Mouse (Mus musculus) activated CD4-positive, CD25-positive, alpha-beta regulatory T cell, adult 9 weeks (primary cell): ENCODE data around the gene Erbb2. TPM values are rescaled to one million over a fixed set of nuclear protein-coding genes. Genes with fewer than 3 reads are reported as not detected.

Experiments used
- polyA plus RNA-seq: library from polyadenylated mRNA; unstranded; fragments of 100-300 nt; shearing (Covaris generic); gene quantifications from one replicate; pipeline ENCODE4 v1.2.1, GENCODE M21; 2017

Erbb2 gene
- polyA plus RNA-seq = 0.26 TPM

DNA sequence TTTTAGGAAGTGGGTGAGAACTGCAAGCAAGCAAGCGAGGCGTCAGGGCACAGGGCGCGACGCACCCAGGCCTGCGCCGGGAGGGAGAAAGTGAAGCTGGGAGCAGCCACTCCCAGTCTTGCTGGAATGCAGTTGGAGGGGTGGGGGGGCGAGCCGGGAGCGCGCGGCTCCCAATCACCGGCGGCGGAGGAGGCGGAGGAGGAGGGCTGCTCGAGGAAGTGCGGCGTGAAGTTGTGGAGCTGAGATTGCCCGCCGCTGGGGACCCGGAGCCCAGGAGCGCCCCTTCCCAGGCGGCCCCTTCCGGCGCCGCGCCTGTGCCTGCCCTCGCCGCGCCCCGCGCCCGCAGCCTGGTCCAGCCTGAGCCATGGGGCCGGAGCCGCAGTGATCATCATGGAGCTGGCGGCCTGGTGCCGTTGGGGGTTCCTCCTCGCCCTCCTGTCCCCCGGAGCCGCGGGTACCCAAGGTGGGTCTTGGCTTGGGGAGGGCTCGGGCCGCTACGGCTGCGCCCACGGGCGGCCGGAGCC is at the start of gene Erbb2:
Erbb2 (plus strand) TSS at position 198 of the 524 bp plus-strand sequence.

DNA sequence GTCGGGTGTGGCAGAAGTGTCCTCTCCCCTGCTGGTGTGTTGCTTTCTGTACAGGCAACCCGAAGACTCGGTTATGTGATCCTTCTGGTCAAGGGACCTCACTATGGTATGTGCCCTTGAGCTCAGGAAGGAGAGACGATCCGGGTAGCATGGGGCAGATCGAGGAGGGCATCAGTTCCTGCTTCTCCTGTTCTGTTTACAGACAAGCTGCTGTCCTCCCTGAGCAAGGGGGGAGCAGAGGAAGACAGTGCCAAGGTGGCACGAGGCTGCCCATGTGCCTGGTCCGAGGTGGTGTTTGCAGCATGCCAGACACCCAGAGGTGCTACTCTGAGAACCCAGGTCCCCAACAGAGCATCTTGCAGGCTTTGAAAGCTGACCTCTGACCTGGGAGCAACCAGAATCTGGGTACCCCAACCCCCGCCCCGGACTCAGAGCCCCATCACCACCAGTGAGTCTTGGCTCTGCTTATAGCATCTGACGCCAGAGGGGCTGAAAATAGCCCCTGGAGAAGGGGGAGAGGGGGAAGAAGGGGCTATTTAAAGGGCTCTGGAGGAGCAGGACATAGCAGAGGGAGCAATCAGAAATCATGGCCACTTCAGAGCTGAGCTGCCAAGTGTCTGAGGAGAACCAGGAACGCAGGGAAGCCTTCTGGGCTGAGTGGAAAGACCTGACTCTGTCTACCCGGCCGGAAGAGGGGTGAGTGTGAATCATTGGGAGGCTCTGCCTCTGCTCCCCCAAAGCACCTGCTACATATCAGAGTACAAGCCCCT is 28.8 kb upstream of the Erbb2 start, which contains the start of gene Tcap:
Tcap (plus strand) TSS at position 551 of the 770 bp plus-strand sequence.

DNA sequence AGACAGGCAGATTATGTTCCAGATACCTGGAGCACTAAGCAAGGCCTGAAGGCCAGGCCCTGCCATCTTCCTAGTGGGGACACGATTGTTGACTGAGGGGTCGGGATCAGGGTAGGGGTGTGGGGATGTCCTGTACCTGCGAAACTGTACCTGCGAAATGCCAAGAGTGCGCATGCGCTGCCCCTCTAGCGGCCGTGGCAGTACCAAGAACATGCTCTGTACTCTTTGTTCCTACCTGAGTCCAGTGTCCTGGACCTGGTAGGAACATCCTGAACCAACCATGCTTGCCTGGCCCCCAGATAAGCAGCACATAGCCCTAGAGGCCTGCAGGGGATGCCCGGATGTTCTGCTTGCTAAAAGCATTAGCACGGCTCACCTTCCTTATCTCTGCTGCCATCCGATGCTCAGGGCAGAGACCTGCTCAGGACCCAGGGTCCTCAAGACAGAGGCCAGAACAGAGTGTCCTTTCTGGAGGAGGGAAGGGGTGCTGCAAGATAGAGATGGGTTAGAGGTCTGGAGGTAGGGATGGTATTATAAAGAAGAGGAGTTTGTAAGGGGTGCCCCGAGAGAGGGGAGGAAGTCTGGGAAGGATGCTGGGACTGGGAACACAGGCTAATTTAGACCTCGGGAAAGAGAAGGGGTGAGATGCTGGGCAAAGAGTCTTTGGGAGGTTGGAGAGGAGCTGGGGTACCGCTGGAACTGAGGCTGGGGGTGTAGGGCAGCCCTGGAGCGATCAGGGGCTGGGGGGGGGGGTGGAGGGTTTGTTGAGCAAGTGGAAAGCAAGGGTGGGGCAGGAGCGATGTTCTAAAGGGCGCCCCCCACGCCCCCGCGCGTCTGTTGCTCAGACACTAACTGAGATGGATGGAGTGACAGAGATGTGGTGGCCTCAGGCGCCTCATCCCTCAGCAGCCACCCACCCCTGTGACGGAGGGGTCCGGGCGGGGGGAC is 26.4 kb upstream of the Erbb2 start, which contains the start of gene Pnmt:
Pnmt (plus strand) TSS at position 813 of the 948 bp plus-strand sequence.

DNA sequence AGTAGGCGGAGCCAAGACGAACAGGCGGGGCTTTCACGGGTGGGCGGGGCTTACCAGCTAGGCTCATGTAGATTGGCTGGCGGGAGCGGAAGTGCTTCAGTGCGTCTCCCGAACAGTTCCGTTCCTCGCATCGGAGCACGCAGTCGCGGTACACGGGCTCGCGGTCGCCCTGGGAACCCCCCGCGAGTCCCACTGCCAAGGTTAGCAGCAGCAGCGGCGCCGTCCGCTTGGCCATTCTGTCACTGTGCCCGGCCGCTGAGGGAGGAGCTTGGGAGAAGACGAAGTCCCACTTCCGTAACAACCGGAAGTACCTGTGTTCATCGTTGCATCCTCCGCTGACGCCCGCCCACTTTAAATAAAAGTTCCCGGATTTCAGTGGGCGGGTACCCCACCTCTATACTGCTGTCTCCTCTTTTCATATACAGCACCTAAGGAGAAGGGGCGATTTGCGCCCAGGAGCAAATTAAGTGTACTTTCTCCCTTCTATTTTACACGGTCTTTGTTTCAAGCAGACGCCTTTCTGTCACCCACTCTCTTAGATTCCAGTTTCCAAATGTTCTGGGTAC is 12.0 kb upstream of the Erbb2 start, which contains the start of gene Pgap3:
Pgap3 (minus strand) TSS at position 330 of the 566 bp plus-strand sequence.

DNA sequence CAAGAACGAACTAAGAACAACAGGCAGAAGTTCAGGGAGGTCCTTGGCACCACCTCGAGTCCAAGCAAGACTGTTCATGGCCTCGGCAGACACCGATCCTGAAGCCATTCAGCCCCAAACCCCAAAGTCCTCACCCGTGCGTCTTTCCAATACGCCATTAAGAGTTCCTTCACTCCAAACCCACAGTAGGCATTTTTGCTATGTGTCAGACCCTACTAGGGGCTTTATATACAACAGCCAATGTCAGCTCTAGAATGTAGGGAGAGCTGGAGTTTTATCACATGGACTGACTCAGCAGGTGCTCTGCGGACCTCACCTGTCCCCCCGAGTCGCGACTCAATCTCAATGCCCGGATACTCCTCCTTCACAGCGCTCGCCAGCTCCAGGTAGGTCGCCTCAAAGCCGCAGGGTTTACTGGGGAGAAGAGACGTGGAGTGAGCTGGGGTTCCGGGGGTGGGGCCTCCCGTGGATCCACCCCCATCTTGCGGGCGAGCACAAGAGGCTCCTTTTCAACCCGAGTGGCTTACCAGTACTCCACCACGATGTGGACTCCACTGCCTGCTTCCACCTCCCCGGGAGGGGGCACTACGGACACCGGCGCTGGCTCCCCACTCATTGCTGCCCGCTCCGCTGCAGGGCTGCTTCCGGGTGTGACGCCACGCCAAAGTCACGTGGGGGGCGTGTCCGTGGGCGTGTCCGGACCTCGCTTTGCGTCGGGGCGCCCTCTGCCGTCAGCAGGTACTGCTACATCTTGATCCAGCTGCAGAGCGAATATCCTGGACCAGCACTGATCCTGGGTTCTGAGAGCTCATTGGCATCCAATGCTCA is 26.3 kb downstream of the Erbb2 start, which contains the start of gene Mien1:
Mien1 (minus strand) TSS at position 661 of the 828 bp plus-strand sequence.

DNA sequence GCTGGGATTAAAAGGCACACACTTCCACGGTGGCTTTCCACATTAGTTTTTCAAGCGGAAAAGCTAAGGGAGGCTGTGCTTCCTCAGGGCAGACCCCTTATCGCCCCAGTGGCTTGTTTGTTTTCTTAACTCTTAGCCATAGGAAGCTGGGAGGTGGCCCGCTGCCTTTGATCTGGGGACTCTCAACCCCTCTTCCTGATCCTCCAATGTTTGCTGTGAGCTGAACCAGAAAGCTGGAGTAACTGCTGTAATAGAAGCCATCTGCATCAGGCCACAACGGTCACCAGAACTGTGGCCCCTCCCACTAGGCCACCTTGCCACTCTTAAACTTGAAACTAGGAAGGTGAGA is 33.9 kb downstream of the Erbb2 start, which contains the start of gene Grb7:
Grb7 (plus strand) TSS at position 182 of the 349 bp plus-strand sequence.

Other genes starting within 250 kb of the Erbb2 start
- 51.0 TPM for gene Med1, start 219.2 kb upstream of the Erbb2 start, polyA plus RNA-seq
- gene Cdk12, start 209.4 kb upstream of the Erbb2 start, polyA plus RNA-seq = 18.3 TPM
- not detected for gene Neurod2, start 82.8 kb upstream of the Erbb2 start, polyA plus RNA-seq
- gene Ppp1r1b, start 64.1 kb upstream of the Erbb2 start, polyA plus RNA-seq = not detected
- 84.3 TPM for gene Stard3, start 54.1 kb upstream of the Erbb2 start, polyA plus RNA-seq
- 0.29 TPM for gene Tcap, start 28.7 kb upstream of the Erbb2 start, polyA plus RNA-seq
- not detected for gene Pnmt, start 26.0 kb upstream of the Erbb2 start, polyA plus RNA-seq
- gene Pgap3, start 12.0 kb upstream of the Erbb2 start, polyA plus RNA-seq = 12.4 TPM
- gene Mien1, start 26.5 kb downstream of the Erbb2 start, polyA plus RNA-seq = 195 TPM
- 10.5 TPM for gene Grb7, start 33.9 kb downstream of the Erbb2 start, polyA plus RNA-seq
- 91.8 TPM for gene Ikzf3, start 133.6 kb downstream of the Erbb2 start, polyA plus RNA-seq
- gene Zpbp2, start 138.6 kb downstream of the Erbb2 start, polyA plus RNA-seq = 5.0 TPM
- 76.1 TPM for gene Ormdl3, start 174.9 kb downstream of the Erbb2 start, polyA plus RNA-seq
- gene Lrrc3c, start 185.8 kb downstream of the Erbb2 start, polyA plus RNA-seq = not detected
- gene Gm12355, start 213.2 kb downstream of the Erbb2 start, polyA plus RNA-seq = 4.8 TPM
- gene Gsdma3, start 213.9 kb downstream of the Erbb2 start, polyA plus RNA-seq = not detected
- 0.31 TPM for gene Gsdma2, start 234.3 kb downstream of the Erbb2 start, polyA plus RNA-seq